Mouse (Mus musculus) left cerebral cortex, adult 11 months (tissue): ENCODE data around the gene Fabp7.
A peak's percentile ranks its signal among the peaks of the same experiment; 100 is the strongest.

Experiments
- DNase-seq: peaks from one replicate; pipeline ENCODE4 v3.0.0; 2022; ENCODE audit warnings: low spot score

Fabp7 gene

DNA sequence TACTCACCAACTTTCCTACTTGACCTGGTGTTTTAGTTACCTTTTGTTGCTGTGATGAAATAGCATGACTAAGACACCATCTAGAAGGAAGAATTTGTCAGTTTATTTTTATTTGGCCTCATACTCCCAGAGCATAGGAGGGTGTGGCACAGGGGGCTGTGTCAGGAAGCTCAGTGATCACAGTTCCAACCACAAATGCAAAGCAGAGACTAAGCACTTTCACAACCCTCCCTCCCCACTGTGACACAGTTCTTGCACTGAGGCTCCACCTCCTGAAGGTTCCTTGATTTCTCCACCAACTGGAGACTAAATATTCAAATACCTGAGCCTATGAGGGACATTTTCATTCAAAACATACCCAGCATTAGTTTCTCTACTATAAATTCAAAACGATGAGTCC, 14.8 kb downstream of the Fabp7 start:
- no peak for DNase-seq

DNA sequence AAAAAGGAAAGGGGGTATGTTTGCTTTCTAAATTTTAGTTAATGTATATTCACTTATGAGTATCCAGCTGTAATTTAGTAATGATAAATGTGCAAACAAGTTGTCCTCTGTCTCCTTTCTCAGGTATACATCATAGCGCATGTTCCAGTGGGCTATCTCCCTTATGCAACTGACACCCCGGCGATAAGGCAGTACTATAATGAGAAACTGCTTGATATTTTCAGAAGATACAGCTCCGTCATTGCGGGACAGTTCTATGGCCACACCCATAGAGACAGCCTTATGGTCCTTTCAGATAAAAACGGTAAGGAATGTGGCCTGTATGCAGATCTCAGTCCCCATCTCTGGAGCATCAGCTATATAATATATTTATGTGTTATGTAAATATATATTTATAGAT, 23.1 kb downstream of the Fabp7 start:
- DNase-seq, result no peak

- no peak for DNase-seq
Observed at GRCm38 (mm10) chr10:57812161-57812856, 27.6 kb downstream of the Fabp7 start.

- DNase-seq, result no peak
Observed at GRCm38 (mm10) chr10:57814295-57814694, 29.6 kb downstream of the Fabp7 start.

GRCm38 (mm10) chr10:57815869-57816268, 31.2 kb downstream of the Fabp7 start:
- DNase-seq, result no peak

DNA sequence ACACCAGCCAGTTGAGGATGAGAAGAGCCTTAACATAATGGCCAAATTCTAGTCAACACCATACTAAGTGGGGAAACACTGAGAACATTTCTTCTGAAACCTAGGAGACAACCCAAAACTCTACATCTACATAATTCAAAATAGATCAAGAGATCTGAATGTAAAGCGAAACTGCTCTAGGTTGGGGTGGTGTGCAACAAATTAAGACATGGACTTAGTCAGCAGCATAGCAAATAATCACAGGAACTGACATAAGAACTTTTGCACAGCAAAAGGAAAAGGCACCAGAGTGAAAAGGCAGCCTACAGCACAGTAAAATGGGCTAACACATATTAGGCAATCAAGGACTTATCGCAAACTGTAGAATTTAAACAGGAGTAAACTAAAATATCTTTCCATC, 34.5 kb downstream of the Fabp7 start:
- no peak for DNase-seq

GRCm38 (mm10) chr10:57822473-57822872, 37.8 kb downstream of the Fabp7 start:
- peak; percentile 30 for DNase-seq

DNA sequence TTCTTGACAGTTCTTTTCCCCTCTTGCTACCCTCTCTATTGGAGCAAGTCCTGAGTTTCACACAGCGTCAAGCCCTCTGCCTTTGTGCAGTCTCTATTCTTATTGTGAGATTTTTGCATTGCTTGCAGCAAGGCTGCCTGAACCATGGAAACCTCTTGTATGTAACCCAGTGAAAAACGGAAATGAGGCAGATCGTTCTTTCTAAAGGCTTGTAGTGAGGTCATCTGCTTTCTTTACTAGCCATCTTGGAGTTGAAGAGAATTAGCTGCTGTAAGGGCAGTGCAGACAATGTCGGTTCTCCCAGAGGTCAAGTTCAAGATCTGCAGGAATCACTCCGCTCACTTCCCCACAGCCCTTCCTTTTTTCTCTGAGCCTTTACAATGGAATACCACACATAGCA, 44.0 kb downstream of the Fabp7 start:
- peak; percentile 7 for DNase-seq

DNA sequence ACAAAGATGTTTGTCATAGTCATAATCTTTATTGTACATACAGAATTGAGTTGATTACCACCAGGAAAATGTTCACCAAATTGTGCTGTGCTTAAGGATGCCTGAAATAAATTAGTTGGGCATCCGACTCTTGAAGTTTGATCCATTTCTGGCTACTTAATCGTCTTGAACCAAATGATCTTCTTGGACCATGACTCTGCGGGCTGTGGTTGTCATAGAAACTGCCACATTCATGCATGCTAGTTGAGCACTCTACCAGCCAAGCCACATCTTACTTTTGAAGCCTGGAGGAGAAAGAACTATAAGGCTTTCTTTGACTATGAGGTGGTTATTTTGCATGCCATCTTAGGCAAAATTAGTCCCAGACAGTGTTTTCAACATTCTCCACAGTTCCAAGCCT, 44.9 kb downstream of the Fabp7 start:
- no peak for DNase-seq

DNA sequence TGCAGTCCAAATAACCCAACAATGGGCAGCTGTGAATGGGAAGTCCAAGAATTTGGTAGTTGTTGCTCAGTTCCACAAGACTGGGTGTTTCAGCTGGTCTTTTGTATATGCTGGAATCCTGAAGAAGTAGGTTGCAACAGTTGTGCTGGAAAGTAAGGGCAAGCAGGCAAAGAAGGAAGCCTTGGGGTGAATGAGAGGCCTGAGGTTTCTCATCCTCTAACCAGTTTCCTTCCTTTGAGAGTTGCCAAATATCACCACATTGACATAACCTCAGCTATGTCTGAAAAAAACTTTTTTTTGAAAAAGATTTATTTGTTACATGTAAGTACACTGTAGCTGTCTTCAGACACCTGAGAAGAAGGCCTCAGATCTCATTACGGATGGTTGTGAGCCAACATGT, 50.4 kb downstream of the Fabp7 start:
- DNase-seq, result no peak

GRCm38 (mm10) chr10:57835982-57836381, 51.3 kb downstream of the Fabp7 start:
- no peak for DNase-seq
